Mouse (Mus musculus) forebrain, embryonic 12.5 days (tissue): Measurements from ENCODE around the gene March6. TPM values are rescaled to one million over a fixed set of nuclear protein-coding genes. Genes with fewer than 3 reads are reported as not detected.

Experiments used
- ATAC-seq: fragments of 200-750 bp; cut with Nextera tagmentation; 2 replicates; pipeline ENCODE4 v1.8.0; 2017; ENCODE audit warnings: moderate TSS enrichment; ENCODE audit not compliant: low FRiP score
- H3K27ac ChIP-seq: fragments of 300-500 bp; sonication (generic); 2 replicates; pipeline ENCODE4 v1.5.1; 2016; ENCODE audit warnings: mild to moderate bottlenecking
- H3K27me3 ChIP-seq: fragments of 300-500 bp; sonication (generic); 2 replicates; pipeline ENCODE4 v1.6.1; 2016; ENCODE audit warnings: mild to moderate bottlenecking
- H3K36me3 ChIP-seq: fragments of 300-500 bp; sonication (generic); replicated peaks from 2 replicates; pipeline ENCODE4 v1.6.1; 2016; ENCODE audit warnings: mild to moderate bottlenecking
- H3K4me1 ChIP-seq: fragments of 300-500 bp; sonication (generic); 2 replicates; pipeline ENCODE4 v1.6.1; 2016
- H3K4me2 ChIP-seq: fragments of 300-500 bp; sonication (generic); 2 replicates; pipeline ENCODE4 v1.6.1; 2016; ENCODE audit warnings: mild to moderate bottlenecking, moderate library complexity
- H3K4me3 ChIP-seq: fragments of 300-500 bp; sonication (generic); replicated peaks from 2 replicates; pipeline ENCODE4 v1.5.1; 2016; ENCODE audit warnings: mild to moderate bottlenecking
- H3K9ac ChIP-seq: fragments of 300-500 bp; sonication (generic); 2 replicates; pipeline ENCODE4 v1.6.1; 2016; ENCODE audit warnings: mild to moderate bottlenecking
- H3K9me3 ChIP-seq: fragments of 300-500 bp; sonication (generic); 2 replicates; pipeline ENCODE4 v1.6.1; 2016
- WGBS: fragments of 180-500 bp; shearing (Covaris S2); methylation state at CpG from one replicate; pipeline ENCODE4 v1.1.7; 2016; 5-methylcytosine and 5-hydroxymethylcytosine counted together
- polyA plus RNA-seq: library from polyadenylated mRNA; unstranded; fragments of >200 nt; fragmentation: Nextera tagmentation; extraction: Ambion mirVana; gene quantifications from 2 replicates; pipeline ENCODE4 v1.2.1, GENCODE M21; 2016

March6 gene
- polyA plus RNA-seq, 1 experiment from 2014 or later: 79.0 TPM

DNA sequence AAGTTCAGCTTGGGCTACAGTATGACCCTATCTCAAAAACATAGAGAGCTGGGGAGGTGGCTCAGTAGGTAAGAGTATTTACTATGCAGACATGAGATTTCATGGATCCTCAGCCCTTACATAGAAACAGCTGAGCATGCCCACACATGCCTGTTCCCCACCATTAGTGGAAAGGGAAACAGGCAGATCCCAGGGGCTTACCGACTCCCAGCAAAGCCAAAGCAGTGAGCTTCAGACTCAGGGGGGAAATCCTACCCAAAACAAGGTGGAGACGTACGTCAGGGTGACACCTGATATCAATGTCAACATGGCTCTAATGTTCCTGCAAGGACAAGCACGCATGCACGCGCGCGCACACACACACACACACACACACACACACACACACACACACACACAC is 99.0 kb downstream of the March6 start:
- no peak for ATAC-seq
- H3K4me2 ChIP-seq: no peak overlapping the region
- H3K4me1 ChIP-seq: peaks cover 5% of the 10 kb centered on the region
- no peak overlapping the region for H3K9ac ChIP-seq
- no peaks in the 10 kb centered on the region for H3K36me3 ChIP-seq
- no peak overlapping the region for H3K4me3 ChIP-seq
- WGBS: 90% methylated on average over 8 of the region's 8 CpGs
- H3K27ac ChIP-seq: no peak overlapping the region
- no peaks in the 10 kb centered on the region for H3K9me3 ChIP-seq
- H3K27me3 ChIP-seq: no peaks in the 10 kb centered on the region

DNA sequence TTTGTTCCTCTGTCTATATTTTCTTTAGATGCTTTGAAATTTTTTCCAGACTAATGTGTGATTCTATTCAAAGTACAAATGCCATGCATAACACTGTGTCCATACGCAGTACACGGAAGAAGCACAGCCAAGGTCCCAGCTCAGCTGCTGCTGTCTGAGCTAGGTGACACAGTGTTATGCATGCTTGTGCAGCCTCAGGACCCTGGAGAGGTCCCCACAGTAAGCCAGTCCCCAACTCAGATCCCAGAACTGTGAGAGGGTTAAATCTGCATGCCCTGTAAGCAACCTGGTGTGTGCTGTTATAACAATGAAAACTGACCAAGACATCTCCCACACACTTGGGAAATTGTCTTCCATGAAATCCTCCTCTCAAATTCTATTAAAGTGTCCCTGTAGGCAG is 100.8 kb downstream of the March6 start:
- H3K4me3 ChIP-seq: no peak overlapping the region
- no peaks in the 10 kb centered on the region for H3K36me3 ChIP-seq
- H3K4me1 ChIP-seq: peaks cover 11% of the 10 kb centered on the region
- H3K27ac ChIP-seq: no peak overlapping the region
- no peak for ATAC-seq
- H3K9me3 ChIP-seq: no peaks in the 10 kb centered on the region
- 66% methylated on average over 2 of the region's 2 CpGs for WGBS
- no peak overlapping the region for H3K4me2 ChIP-seq
- no peak overlapping the region for H3K9ac ChIP-seq
- no peaks in the 10 kb centered on the region for H3K27me3 ChIP-seq

DNA sequence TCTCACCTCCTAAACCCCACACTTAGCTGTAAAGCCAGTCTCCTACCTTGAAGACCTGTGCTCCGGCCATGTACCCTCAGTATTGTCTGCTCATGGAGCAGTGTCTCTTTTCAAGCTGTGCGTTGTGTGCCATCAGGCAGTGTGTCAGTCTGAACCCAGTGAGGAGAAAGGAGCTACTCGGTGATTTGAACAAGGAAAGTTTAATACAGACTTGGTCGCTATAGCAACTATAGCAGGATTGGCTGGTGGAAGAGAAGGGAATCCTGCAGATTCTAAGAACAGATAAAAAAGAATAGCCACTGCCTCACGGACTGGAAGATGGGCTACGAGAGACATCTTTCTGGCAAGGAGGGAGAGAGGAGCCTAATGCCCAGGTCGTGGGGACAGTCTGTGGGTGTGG is 101.4 kb downstream of the March6 start:
- Histone ChIP-seq H3K9me3 (no peaks in the 10 kb centered on the region), H3K27ac (no peak overlapping the region), H3K27me3 (no peaks in the 10 kb centered on the region), H3K4me1 (peaks cover 11% of the 10 kb centered on the region), H3K4me2 (no peak overlapping the region), H3K9ac (no peak overlapping the region), H3K4me3 (no peak overlapping the region), H3K36me3 (no peaks in the 10 kb centered on the region)
- ATAC-seq: no peak
- 63% methylated on average over 7 of the region's 7 CpGs for WGBS

DNA sequence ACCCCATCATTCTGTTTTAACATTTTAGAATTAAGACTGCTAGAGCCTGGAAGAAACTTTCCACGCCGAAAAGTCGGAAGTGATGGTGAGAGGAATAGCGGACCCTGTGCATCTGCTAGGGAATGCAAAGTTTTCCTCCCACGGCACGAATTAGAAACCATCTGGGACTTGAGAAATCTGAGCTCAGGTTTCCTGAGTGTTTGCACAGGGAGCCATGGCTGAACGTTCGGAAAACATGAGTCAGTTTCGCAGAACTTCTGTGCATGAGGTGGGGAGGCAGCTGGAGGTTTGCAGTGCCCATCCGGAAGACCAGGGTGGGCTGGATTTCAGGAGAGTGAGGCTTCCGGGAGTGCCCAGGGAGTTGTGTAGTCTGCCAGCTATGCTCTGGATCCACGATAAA is 102.3 kb downstream of the March6 start:
- no peak overlapping the region for H3K9ac ChIP-seq
- no peak for ATAC-seq
- H3K4me3 ChIP-seq: no peak overlapping the region

DNA sequence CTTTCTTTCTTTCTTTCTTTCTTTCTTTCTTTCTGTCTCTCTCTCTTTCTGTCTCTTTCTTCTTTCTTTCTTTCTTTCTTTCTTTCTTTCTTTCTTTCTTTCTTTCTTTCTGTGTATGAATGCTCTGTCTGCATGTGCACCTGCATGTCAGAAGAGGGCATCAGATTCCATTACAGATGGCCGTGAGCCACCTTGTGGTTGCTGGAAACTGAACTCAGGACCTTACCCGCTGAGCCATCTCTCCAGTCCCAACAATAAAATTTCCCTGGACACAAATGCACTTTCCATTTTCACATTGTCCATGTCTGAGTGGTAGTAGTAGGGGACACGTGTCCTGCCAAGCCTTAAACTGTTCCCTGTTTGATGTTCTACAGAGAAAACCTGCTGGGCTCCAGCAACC is 103.5 kb downstream of the March6 start:
- Histone ChIP-seq H3K9me3 (no peaks in the 10 kb centered on the region), H3K4me2 (no peak overlapping the region), H3K4me3 (no peak overlapping the region), H3K27ac (no peak overlapping the region), H3K4me1 (peaks cover 11% of the 10 kb centered on the region), H3K27me3 (no peaks in the 10 kb centered on the region), H3K9ac (no peak overlapping the region), H3K36me3 (no peaks in the 10 kb centered on the region)
- 64% methylated on average over 3 of the region's 3 CpGs for WGBS
- ATAC-seq: no peak

More for the DNA sequence above, 102.3 kb downstream of the March6 start:
- Histone ChIP-seq H3K27me3 (no peaks in the 10 kb centered on the region), H3K4me1 (peaks cover 11% of the 10 kb centered on the region), H3K36me3 (no peaks in the 10 kb centered on the region), H3K27ac (no peak overlapping the region), H3K9me3 (no peaks in the 10 kb centered on the region), H3K4me2 (no peak overlapping the region)
- WGBS: 85% methylated on average over 12 of the region's 12 CpGs

DNA sequence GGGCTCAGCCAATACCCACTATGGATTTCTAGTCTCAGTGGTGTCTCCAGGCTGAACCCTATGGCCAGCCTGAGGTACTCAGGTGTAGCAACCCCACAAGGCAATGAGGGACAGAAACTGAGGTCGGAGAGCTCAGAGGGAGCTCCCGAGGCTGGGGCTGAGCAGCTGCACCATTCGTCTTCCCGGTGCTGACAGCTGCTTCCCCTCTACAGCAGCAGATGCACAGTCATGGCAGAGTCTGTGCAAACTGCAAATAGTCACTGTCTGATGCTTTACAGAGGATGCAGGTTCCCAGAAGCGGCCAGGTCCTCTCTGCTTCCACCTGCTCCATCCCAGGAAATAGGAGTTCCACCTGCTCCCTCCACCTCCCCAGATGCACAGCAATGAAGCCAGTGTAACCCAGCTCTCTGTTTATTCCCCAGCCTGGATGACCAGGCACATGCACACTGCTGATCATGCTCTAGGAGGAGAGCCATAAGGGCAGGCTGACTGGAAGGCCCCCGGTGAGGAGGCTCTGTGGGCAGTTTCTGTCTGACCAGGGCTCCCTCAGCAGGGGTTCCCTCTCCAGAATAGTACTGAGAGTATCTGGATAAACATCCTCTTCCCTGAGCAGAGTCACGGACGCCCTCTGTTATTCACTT is 104.7 kb downstream of the March6 start:
- H3K4me1 ChIP-seq: peaks cover 11% of the 10 kb centered on the region
- no peak overlapping the region for H3K9ac ChIP-seq
- WGBS: 56% methylated on average over 8 of the region's 8 CpGs
- H3K9me3 ChIP-seq: no peaks in the 10 kb centered on the region
- no peaks in the 10 kb centered on the region for H3K36me3 ChIP-seq
- H3K4me2 ChIP-seq: no peak overlapping the region
- no peak overlapping the region for H3K4me3 ChIP-seq
- H3K27ac ChIP-seq: no peak overlapping the region
- peak; percentile 36; the same call in 1 of the 2 replicates for ATAC-seq
- no peaks in the 10 kb centered on the region for H3K27me3 ChIP-seq

DNA sequence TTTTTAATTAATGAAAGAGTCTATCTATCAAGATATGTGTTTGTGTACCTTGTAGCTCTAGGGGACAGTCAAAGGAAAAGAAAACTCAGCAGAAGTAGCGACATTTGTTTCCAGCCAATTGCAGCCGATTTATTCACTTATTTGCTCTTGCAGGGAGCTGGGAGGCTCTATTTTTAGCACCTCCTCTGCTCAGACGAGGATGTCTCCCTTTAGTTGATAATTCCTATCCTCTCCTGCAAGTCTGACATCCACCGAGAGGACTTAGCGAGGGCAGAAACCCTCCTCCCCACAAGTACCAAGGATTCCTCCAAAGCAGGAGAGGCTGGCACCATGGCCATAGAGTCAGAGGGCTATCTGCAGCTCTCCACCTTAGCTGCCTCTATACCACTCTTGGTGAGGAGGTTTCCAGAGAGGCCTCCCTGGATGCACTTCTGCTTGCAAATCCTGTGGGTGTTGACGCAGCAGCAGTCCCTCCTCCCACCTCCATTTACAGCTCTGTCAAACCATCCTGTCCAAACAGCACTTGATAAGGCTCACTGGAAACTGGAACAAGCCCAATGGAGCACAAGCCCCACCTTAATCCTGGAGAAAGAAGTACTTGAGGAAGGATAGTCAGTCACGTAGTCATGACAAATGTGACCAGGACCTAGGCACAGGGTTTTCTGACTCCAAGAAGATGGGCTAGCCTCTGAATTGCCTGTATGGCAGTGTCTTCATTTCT is 108.0 kb downstream of the March6 start:
- H3K9me3 ChIP-seq: no peaks in the 10 kb centered on the region
- no peak for ATAC-seq

DNA sequence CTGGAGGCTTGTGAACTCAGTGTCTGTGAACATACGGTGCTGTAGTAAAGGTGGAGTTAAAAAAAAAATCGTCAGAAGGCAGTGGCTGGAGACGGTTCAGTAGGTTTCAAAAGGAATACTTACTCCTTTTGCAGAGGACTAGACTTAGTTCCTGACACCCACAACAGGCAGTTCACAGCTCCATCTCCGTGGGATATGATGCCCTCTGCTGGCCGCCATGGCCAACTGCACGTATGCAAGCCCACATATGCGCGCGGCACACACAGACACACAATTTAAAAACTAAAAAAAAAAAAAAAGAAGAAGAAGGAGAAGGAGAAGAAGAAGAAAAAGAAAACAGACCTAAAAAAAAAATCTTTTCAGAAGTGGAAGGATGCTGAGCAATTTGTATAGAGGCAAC is 111.8 kb downstream of the March6 start:
- no peak overlapping the region for H3K9ac ChIP-seq
- no peaks in the 10 kb centered on the region for H3K27me3 ChIP-seq
- H3K9me3 ChIP-seq: no peaks in the 10 kb centered on the region
- H3K4me2 ChIP-seq: no peak overlapping the region
- no peaks in the 10 kb centered on the region for H3K36me3 ChIP-seq
- ATAC-seq: no peak
- H3K4me3 ChIP-seq: no peak overlapping the region
- H3K4me1 ChIP-seq: no peaks in the 10 kb centered on the region
- no peak overlapping the region for H3K27ac ChIP-seq
- 44% methylated on average over 9 of the region's 9 CpGs for WGBS

More for the DNA sequence above, 108.0 kb downstream of the March6 start:
- Histone ChIP-seq H3K9ac (no peak overlapping the region), H3K36me3 (no peaks in the 10 kb centered on the region), H3K4me1 (peaks cover 6% of the 10 kb centered on the region; the same call in 1 of the 2 replicates), H3K4me3 (no peak overlapping the region), H3K27me3 (no peaks in the 10 kb centered on the region), H3K4me2 (no peak overlapping the region), H3K27ac (no peak overlapping the region)
- WGBS: 71% methylated on average over 7 of the region's 7 CpGs

DNA sequence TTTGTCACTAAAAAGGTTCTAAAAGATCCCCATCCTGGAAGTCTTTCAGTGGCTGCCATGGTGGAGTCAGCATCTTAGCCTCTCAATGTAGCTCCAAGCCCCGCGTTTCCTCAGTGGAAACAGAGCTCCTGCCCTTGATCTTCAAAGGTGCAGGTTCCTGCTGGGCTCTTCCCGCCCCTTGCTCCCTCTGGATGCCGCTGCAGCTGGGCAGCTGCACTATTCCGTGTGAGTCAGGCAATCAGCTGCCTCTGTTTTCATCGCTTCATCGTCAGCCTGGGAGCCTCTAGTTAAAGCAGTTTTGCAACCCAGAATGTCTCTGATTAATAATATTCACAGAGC is 112.2 kb downstream of the March6 start:
- H3K9ac ChIP-seq: no peak overlapping the region
- H3K4me2 ChIP-seq: no peak overlapping the region
- no peak overlapping the region for H3K27ac ChIP-seq
- no peak for ATAC-seq
- WGBS: 31% methylated on average over 7 of the region's 7 CpGs
- H3K27me3 ChIP-seq: no peaks in the 10 kb centered on the region
- H3K4me1 ChIP-seq: no peaks in the 10 kb centered on the region
- no peaks in the 10 kb centered on the region for H3K9me3 ChIP-seq
- no peak overlapping the region for H3K4me3 ChIP-seq
- H3K36me3 ChIP-seq: no peaks in the 10 kb centered on the region

DNA sequence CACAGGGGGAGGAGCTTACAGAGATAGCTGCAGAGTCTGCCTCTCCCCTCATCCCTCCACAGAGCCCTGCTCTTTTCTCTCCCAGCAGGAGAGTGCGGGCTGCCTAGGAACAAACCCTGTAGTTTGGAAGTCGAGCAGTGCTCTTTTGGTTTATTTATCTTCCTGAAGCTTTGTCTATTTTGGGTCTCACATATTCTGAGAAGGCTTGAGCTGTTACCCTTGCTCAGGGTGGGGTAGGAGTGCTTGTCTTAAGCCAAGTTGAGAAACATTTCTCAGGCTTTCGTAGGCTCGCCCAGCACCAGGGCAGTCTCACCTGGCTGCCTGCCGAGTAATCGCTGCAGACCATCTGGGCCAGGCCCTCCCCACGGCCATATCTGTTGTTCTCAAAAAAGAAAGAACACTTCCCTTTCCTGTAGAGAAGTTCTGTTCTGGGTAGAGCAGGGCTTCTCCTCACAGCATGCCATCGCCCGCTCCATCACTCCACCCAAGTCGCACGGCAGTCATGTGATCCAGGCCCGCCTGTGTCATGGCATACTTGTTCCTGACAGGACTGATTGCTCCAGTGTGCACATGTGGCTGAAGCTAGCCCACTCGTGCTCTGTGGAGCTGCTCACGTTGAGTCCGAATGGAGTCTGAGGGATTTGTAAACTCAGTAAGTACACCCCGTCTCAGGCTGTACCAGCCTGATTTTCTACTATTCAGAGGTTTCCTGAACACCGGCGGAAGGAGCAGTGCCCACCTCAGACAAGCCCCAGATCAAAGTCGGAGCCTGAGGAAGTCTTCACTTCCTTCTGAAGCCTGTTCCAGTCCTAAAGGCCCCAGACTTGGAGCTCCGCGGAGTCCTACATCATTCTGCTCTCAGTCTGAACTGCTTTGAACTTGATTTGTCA is 112.8 kb downstream of the March6 start:
- ATAC-seq: no peak
- Histone ChIP-seq H3K4me2 (no peak overlapping the region), H3K9ac (no peak overlapping the region)

DNA sequence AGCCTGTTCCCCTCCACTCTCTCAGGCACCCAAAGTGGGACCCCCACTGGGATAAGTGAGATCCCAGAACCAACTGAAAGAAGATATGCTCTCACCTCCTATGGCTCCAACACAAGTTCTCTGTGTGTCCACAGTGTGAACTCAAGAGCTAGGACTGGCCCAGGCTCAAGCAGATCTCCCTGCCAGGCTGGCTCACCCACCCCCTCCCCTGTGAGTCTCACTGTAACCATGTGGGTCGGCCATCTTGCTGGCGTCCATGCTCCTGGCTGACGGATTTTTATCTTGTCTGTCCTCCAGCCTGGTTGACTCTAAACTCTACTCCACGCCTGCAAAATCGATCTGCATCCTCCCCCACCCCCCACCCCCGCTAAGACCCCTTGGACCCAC is 113.5 kb downstream of the March6 start:
- Histone ChIP-seq H3K27me3 (no peaks in the 10 kb centered on the region), H3K4me3 (no peak overlapping the region), H3K9me3 (no peaks in the 10 kb centered on the region), H3K36me3 (no peaks in the 10 kb centered on the region), H3K4me1 (peaks cover 3% of the 10 kb centered on the region), H3K4me2 (no peak overlapping the region), H3K9ac (no peak overlapping the region), H3K27ac (no peak overlapping the region)
- WGBS: 70% methylated on average over 6 of the region's 6 CpGs
- ATAC-seq: 0 out of 2 replicates have a peak, but pooled peaks have one; percentile 9

More for the DNA sequence above, 112.8 kb downstream of the March6 start:
- Histone ChIP-seq H3K27me3 (no peaks in the 10 kb centered on the region), H3K4me1 (peaks cover 2% of the 10 kb centered on the region), H3K27ac (no peak overlapping the region), H3K4me3 (no peak overlapping the region), H3K36me3 (no peaks in the 10 kb centered on the region), H3K9me3 (no peaks in the 10 kb centered on the region)
- WGBS: 72% methylated on average over 21 of the region's 21 CpGs

DNA sequence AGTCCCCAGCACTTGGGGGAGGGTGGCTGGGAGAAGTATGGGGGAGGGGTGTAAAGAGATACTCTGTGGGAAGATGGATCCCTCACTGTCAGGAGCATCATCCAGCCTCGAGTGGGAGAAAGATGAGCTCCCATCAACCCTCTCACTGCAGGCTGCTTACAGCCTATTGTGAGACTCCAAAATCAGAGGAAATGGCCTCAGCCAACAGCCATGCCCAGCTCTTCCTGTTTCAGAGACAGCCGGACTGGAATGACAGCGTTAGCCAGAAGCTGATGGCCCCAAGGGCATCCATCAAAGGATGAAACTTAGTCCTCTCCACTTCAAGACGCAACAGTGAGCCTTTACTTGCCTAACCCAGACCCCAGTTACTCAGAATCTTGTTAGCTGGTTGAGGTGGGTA is 115.7 kb downstream of the March6 start:
- Histone ChIP-seq H3K9ac (no peak overlapping the region), H3K4me3 (no peak overlapping the region), H3K27ac (no peak overlapping the region), H3K27me3 (no peaks in the 10 kb centered on the region), H3K4me2 (no peak overlapping the region), H3K36me3 (no peaks in the 10 kb centered on the region), H3K9me3 (no peaks in the 10 kb centered on the region), H3K4me1 (peaks cover 3% of the 10 kb centered on the region)
- ATAC-seq: no peak
- WGBS: 78% methylated on average over 4 of the region's 4 CpGs
